Mouse (Mus musculus): Measurements from ENCODE around the gene 4930503B20Rik.
A peak's percentile ranks its signal among the peaks of the same experiment; 100 is the strongest.

The 4930503B20Rik gene

DNA sequence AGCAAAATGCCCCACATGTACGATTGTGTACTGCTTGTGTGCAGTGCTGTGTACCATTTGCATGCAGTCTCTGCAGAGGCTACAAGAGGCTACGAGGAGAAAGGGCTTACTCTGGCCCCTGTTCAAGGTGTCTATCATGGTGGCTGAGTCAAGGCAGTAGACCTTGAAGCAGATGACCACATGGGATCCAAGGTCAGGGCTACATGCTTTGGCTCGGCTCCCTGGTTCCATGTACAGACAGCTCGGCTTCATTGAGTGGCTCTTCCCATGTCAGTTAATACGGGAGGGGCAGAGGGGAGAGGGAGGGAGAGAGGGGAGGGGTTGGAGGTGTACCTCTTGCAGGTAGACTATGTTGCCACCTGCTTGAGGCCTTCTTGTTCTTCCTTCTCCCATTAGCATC, 1.3 kb upstream of the 4930503B20Rik start:
- no peak for DNase-seq (ENCODE audit: low spot score)

DNA sequence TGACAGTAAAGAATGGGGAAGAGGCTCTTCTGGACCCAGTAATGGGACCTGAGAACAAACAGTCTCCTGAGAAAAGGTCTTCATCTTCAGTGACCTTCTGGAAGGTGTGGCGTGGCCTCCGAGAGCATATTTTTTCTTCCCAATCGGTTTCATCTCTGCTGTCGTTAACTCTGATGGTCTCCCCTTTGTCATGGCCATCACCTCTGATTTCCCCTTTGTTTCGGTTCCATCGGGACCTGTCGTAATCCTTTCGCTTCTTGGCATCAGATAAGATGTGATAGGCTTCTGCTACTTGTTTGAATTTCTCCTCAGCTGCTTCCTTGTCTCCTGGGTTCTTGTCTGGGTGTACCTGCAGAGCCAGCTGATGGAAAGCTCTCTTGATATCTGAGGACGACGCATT, 401 bp downstream of the 4930503B20Rik start:
- no peak for DNase-seq (ENCODE audit: low spot score)

DNA sequence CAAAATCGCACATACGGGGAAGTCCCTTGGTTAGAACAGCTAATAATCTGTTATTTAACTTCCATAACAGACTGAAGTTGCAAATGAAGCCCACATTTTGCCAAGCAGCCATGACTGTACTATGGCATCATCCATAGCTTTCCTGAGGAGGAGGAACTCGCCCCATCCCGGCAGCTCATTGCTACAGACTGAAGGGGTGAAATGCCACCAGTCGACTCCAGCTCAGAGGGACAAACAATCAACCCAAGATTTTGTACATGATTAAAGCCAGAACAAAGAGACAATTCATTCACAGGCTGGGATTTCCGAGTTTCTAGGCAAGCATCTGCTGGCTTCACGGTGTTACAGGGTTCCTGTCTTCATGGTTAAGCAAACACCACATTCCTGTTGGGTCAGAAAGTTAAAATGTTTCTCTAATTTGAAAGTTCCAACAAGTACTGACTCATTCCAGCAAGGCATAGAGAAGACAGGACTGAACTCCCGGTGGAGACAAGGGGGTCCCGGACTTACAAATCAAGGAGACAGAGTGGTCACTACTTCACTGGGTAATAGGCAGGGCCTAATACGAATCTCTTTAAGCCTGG, 1.7 kb downstream of the 4930503B20Rik start:
- no peak for DNase-seq (ENCODE audit: low spot score)

DNA sequence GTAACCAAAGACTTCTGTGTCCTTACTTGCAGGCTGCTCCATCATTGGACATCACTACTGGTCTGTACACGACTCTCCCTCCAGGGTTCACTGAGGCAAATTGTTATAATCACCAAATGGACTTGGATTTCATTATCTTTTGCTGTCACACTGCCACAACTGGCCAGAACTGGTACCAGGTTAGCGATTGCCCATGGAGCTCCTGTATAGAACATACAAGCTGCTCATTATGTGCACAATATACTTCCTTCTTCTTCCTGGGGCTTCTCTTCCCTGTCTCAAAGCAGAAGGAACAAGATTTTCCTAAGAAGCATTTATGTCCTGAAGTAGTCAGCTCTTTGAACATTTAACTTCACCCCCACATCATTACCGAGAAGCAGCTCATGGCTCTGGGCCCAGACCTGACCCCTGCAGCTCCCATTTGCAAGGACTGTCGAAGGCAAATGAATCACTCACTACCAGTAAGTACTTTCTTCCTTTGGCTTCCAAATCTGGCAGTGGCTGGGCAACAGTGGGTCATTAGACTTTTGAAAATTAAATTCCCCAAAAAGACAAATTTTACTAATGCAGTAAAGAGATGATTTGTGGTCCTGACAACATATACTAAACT, 9.2 kb downstream of the 4930503B20Rik start:
- no peak for DNase-seq (ENCODE audit: low spot score)

GRCm38 (mm10) chr3:146632506-146632905, 18.6 kb downstream of the 4930503B20Rik start:
- no peak for DNase-seq (ENCODE audit: low spot score)

DNA sequence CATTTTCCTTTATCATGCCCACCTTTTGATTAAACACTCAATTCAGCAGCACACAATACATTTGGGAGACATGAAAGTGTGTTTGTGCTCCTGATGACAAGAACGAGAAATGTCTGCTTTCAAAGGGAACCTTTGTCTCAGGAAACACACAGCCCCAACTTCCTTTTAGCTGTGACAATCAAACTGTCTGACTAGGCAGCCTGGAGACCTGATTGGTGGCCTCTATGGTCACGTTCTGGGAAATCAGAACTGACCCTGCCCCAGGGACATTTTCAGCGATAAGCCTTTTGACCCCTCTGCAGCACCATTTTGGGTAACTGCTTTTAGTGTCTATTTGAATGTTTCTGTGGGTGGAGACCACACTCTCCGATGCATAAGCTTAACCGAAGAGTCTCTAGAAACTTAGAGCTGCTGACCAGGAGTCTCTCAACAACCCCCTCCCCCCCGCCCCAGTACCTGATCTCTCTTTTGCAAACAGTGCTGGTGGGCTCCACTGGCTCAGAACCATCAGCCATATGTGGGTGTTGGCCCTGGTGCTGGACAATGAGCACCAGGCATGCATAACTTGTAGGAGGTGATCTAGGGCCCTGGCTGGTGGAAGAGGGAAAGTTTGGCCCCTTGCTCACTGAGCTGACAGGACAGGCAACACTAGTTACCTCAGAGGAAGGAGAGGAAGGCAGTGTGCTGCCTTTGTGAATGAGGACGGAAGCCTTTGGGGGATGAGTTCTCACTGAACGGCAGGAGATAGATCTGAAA, 22.7 kb downstream of the 4930503B20Rik start:
- DNase-seq (ENCODE audit: low spot score), result no peak

DNA sequence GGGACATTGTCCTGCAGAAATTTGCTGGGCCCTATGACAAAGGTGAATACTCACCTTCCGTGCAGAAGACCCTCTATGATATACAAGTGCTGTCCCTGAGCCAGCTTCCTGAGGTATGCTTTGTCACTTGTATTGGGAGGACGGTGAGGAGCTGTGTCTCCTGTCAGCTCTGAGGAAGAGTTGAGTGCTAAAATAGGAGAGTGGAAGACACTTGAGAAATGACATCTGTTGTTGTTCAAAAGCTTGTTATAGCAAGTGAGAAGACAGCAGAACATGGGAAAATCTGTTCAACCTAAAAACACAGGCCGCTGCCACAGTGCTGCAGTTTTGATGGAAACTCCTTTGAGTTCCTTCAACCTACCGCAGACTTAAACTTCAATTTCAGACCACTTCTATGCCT, 25.4 kb downstream of the 4930503B20Rik start:
- no peak for DNase-seq (ENCODE audit: low spot score)

DNA sequence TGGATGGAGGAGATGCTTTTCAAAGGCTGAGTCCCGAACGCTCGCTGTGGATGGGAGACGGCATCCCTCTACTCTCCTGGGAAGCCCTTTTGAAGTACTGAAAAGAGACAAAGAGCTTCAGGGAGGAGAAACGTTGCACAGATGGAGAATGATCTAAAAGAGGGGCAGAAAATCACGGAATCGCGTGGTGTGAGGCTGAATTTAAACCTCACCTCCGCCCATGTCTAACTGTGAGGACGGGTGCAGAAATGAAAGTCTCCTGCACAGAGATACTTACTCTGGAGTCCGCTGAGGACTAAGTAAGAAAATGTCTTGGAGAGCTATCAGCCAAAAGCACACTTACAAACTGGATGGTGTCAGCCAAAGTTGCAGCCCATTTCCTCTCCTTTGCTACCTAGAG, 29.2 kb downstream of the 4930503B20Rik start:
- DNase-seq (ENCODE audit: low spot score), result no peak

GRCm38 (mm10) chr3:146620555-146621249, 30.4 kb downstream of the 4930503B20Rik start:
- DNase-seq (ENCODE audit: low spot score), result peak; percentile 14

- DNase-seq (ENCODE audit: low spot score), result no peak
Measured at GRCm38 (mm10) chr3:146620101-146620500, 31.0 kb downstream of the 4930503B20Rik start.

GRCm38 (mm10) chr3:146618357-146618756, 32.8 kb downstream of the 4930503B20Rik start:
- DNase-seq (ENCODE audit: low spot score), result no peak

DNA sequence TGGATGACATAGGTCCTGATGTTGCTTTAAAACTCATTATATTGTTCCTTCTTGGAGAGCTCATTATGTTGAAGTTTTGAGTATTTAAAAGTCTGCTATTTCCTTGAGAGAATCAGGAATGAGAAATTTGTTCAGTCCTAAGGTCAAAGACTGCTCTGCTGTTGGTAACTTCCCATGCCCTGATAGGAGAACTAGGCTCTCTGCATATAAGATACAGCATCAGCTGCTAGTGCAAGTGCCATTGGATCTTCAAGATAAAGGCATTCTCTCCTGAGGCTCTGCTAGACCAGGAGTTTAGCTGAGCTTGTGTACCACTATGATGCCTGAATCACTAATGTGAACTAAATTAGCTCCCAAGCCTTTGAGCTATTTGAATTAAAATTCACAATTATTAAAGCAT, 33.2 kb downstream of the 4930503B20Rik start:
- no peak for DNase-seq (ENCODE audit: low spot score)

- DNase-seq (ENCODE audit: low spot score), result no peak
Measured at GRCm38 (mm10) chr3:146616533-146617283, 34.4 kb downstream of the 4930503B20Rik start.

DNA sequence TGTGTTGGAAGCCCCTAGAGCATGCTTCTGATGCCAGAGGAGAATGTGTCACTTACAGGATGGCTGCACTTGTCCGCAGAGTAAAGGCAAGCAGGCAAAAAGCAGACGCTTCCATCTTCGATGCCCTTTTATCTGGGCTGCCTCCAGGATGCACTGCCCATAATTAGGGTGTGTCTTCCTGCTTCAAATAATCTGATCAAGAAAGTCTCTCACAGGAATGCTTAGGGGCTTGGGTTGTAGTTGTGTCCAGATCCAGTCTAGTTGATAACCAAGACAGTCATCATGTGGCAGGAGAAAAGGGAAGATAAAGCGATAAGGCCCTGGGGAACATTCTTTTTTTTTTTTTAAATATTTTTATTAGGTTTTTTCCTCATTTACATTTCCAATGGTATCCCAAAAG, 35.6 kb downstream of the 4930503B20Rik start, which contains the start of gene Dnase2b:
Dnase2b (minus strand) TSS at position 101 of the 400 bp plus-strand sequence.
- DNase-seq (ENCODE audit: low spot score), result no peak

DNA sequence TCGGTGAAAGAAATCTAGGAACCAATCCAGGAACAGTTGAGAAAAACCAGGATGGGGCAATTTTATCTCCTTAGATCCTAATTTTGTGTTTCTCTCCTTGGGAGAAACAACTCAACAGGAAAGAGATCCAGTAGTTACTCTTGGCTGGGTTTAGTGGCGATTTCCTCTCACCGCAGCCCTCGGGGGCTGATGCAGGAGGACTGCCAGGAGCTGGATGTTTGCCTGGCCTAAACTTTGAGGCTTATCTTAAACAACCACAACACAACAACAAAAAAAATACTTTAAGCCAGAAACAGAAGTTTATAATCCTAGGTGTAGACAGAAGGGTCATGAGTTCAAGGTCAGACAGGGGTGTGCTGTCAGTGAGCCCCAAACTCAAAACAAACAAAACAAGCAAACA, 39.3 kb downstream of the 4930503B20Rik start:
- DNase-seq (ENCODE audit: low spot score), result no peak

GRCm38 (mm10) chr3:146611261-146611660, 39.9 kb downstream of the 4930503B20Rik start:
- no peak for DNase-seq (ENCODE audit: low spot score)

DNA sequence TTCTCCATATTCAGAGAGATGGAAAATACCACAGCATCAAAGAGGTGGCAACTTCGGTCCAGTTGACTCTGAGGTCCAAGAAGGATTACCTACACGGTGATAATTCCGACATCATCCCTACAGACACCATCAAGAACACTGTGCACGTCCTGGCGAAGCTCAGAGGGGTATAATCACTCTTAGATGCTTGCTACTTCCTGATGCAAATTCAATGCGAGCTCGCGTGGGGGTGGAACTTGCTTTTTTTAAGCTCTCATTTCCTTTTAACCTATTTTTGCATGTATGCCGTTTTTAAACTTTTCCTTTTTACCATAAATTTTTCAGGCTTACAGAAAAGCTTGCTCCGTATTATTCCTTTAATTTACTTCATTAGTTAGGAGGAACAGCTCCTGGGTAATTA, 40.8 kb downstream of the 4930503B20Rik start:
- no peak for DNase-seq (ENCODE audit: low spot score)

DNA sequence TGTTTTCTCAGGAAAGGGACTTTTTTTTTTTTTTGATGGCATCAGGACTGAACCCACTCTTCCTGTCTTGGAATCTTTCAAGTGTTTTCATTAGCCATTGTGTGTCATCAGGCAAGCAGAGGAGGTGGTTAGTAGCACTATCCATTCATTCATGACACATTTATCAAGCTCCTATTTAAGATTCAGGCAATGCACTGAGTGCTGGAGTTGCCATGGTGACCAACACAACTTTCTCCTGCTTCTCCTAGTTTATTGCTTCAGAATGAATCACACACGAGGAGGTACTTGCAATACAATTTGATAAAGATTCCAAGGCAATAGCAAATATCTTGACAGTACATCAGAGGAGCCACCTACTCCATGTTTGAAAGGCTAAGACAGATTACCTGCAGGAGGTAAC, 43.7 kb downstream of the 4930503B20Rik start:
- DNase-seq (ENCODE audit: low spot score), result no peak

GRCm38 (mm10) chr3:146604647-146605046, 46.5 kb downstream of the 4930503B20Rik start:
- DNase-seq (ENCODE audit: low spot score), result no peak

DNA sequence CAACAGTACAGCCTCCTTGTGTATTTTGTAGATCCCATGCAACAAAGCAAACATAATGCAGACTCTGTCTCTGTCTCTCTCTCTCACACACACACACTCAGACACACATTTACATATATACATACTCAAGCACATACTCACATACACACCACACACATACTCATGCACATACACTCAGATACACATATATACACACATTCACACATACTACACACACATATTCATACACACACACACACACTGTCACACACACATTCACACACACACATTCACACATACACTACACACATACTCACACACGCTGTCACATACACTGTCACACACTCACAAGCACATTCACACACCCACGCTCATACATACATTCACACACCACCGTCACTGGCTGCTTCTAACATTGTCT, 48.6 kb downstream of the 4930503B20Rik start:
- no peak for DNase-seq (ENCODE audit: low spot score)

- no peak for DNase-seq (ENCODE audit: low spot score)
Measured at GRCm38 (mm10) chr3:146601205-146601604, 49.9 kb downstream of the 4930503B20Rik start.
